Mouse (Mus musculus) olfactory bulb, adult 2 months (tissue): Measurements from ENCODE around the gene Fam189a2.

Experiments
- CTCF ChIP-seq: fragments of 200-500 bp; IDR thresholded peaks from 2 replicates; pipeline ENCODE4 v1.5.1; 2012; ENCODE audit warnings: low read depth, mild to moderate bottlenecking, low read length, moderate library complexity; ENCODE audit not compliant: insufficient read depth
- POLR2A ChIP-seq: fragments of 200-500 bp; IDR thresholded peaks from 2 replicates; pipeline ENCODE4 v1.6.1; 2012; ENCODE audit warnings: mild to moderate bottlenecking, low read depth, low read length, moderate library complexity; ENCODE audit not compliant: insufficient read depth

DNA sequence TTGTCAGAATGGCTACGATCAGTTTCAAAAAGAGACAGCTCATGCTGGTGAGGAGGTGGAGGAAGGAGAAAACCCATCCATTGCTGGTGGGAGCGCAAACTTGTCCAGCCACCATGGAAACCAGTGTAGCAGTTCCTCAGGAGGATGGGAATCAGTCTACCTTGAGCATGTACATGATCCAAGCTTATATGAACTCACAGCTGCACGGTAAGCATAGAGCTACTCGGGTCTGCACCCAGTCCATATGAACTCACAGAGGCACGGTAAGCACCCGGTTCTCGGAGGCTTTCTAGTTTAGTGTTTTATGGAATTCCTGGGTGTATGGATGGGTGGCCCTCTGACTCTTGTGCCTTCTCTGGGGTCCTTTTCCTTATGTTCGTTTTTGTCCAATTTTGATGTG lies 18.3 kb downstream of the Fam189a2 start:
- TF ChIP-seq CTCF: no peak
- no peak for TF ChIP-seq POLR2A
